Comparison of ENCODE assay signal across 9 mouse cellular contexts in genomic region chr7:29521841-29522575, GRCm38 (mm10). TPM values are rescaled to one million over a fixed set of nuclear protein-coding genes. Genes with fewer than 3 reads are reported as not detected.
A peak's percentile ranks its signal among the peaks of the same experiment; 100 is the strongest.
DNase-seq lines count a peak whose midpoint lies in the region; ATAC-seq lines count a peak whose summit lies in the region.
"Had no signal": no experiment of that assay in that cellular context is flagged by ENCODE, and none has a peak within 500 bp of the region (broad histone marks: within the 10 kb centered on the region; RNA-seq: fewer than 3 reads in every experiment).

No protein-coding gene starts in this region.

- peak; percentile 70 for DNase-seq in forebrain, embryonic 10.5 days (ENCODE audit: extremely low spot score, low spot score)
- peak; percentile 89 for DNase-seq in adrenal gland, postnatal 14 days
- peak; percentile 82 for DNase-seq in embryonic facial prominence, embryonic 11.5 days (ENCODE audit: low spot score)
- peak; percentile 89 for DNase-seq in heart, postnatal 4 days
- DNase-seq in left cerebral cortex, postnatal 10 days (ENCODE audit: extremely low spot score in 1 of 2, low spot score in 2 of 2): peak; percentile 82 to 87
- DNase-seq in neural tube, embryonic 11.5 days (ENCODE audit: low spot score): peak; percentile 81
- DNase-seq in testis, postnatal 10 days (ENCODE audit: low spot score): peak; percentile 90

- H3K4me3 ChIP-seq in forebrain, embryonic 10.5 days: no peak overlapping the region
- no peak overlapping the region for H3K4me3 ChIP-seq in forebrain, embryonic 15.5 days
- no peak overlapping the region for H3K4me3 ChIP-seq in embryonic facial prominence, embryonic 11.5 days (ENCODE audit: low read depth, low read length)
- no peak overlapping the region for H3K4me3 ChIP-seq in neural tube, embryonic 11.5 days (ENCODE audit: low read depth, low read length)
- H3K4me3 ChIP-seq: midbrain, embryonic 12.5 days had no signal

- 57% methylated on average over 5 of the region's 5 CpGs for WGBS in forebrain, embryonic 10.5 days
- 59% methylated on average over 5 of the region's 5 CpGs for WGBS in forebrain, embryonic 15.5 days
- 63% methylated on average over 5 of the region's 5 CpGs for WGBS in embryonic facial prominence, embryonic 11.5 days
- WGBS in neural tube, embryonic 11.5 days: 64% methylated on average over 5 of the region's 5 CpGs

- no peaks in the 10 kb centered on the region for H3K9me3 ChIP-seq in forebrain, embryonic 10.5 days
- no peaks in the 10 kb centered on the region for H3K9me3 ChIP-seq in forebrain, embryonic 15.5 days
- H3K9me3 ChIP-seq in embryonic facial prominence, embryonic 11.5 days (replicated peaks; ENCODE audit: control insufficient read depth, low read length): no peaks in the 10 kb centered on the region
- H3K9me3 ChIP-seq in neural tube, embryonic 11.5 days (ENCODE audit: control insufficient read depth, low read length): no peaks in the 10 kb centered on the region
- H3K9me3 ChIP-seq: midbrain, embryonic 12.5 days had no signal

- H3K4me1 ChIP-seq in forebrain, embryonic 10.5 days: peaks cover 17% of the 10 kb centered on the region
- H3K4me1 ChIP-seq in forebrain, embryonic 15.5 days: peaks cover 14% of the 10 kb centered on the region
- no peaks in the 10 kb centered on the region for H3K4me1 ChIP-seq in embryonic facial prominence, embryonic 11.5 days (ENCODE audit: control insufficient read depth, insufficient read depth, low read length)
- peaks cover 7% of the 10 kb centered on the region for H3K4me1 ChIP-seq in neural tube, embryonic 11.5 days (ENCODE audit: control insufficient read depth, insufficient read depth, low read length)

- no peak overlapping the region for H3K9ac ChIP-seq in forebrain, embryonic 15.5 days (replicated peaks)
- H3K9ac ChIP-seq in embryonic facial prominence, embryonic 11.5 days (replicated peaks; ENCODE audit: low read length): no peak overlapping the region
- H3K9ac ChIP-seq in neural tube, embryonic 11.5 days (ENCODE audit: low read length): no peak overlapping the region
- H3K9ac ChIP-seq: midbrain, embryonic 12.5 days had no signal

- intact Hi-C loops in left cerebral cortex, postnatal 10 days (cut with DNase I): loop anchor here (5.0 to 10.0 kb wide), 2 partner anchors 215 to 467 kb away; no protein-coding TSS in a partner anchor

- H3K36me3 ChIP-seq in forebrain, embryonic 10.5 days (replicated peaks): no peaks in the 10 kb centered on the region
- H3K36me3 ChIP-seq in forebrain, embryonic 15.5 days: no peaks in the 10 kb centered on the region
- H3K36me3 ChIP-seq in embryonic facial prominence, embryonic 11.5 days (replicated peaks; ENCODE audit: control insufficient read depth, insufficient read depth, low read depth, low read length): no peaks in the 10 kb centered on the region
- H3K36me3 ChIP-seq in neural tube, embryonic 11.5 days (ENCODE audit: control insufficient read depth, insufficient read depth, low read length): no peaks in the 10 kb centered on the region
- H3K36me3 ChIP-seq: midbrain, embryonic 12.5 days had no signal

- H3K27me3 ChIP-seq in forebrain, embryonic 10.5 days (ENCODE audit: poor library complexity, severe bottlenecking): peaks cover 5% of the 10 kb centered on the region; the same call in 1 of the 2 replicates
- no peaks in the 10 kb centered on the region for H3K27me3 ChIP-seq in forebrain, embryonic 15.5 days
- no peaks in the 10 kb centered on the region for H3K27me3 ChIP-seq in embryonic facial prominence, embryonic 11.5 days (ENCODE audit: control insufficient read depth, insufficient read depth, low read length)
- no peaks in the 10 kb centered on the region for H3K27me3 ChIP-seq in neural tube, embryonic 11.5 days (ENCODE audit: control insufficient read depth, insufficient read depth, low read length)

- no peak for ATAC-seq in forebrain, embryonic 15.5 days (replicated peaks)
- ATAC-seq in embryonic facial prominence, embryonic 11.5 days (replicated peaks; ENCODE audit: insufficient number of reproducible peaks, low FRiP score, low TSS enrichment, low read depth): no peak
- no peak for ATAC-seq in neural tube, embryonic 11.5 days (ENCODE audit: insufficient read depth, low FRiP score, low TSS enrichment)

- no peak overlapping the region for H3K27ac ChIP-seq in forebrain, embryonic 10.5 days
- H3K27ac ChIP-seq in forebrain, embryonic 15.5 days (replicated peaks): no peak overlapping the region
- no peak overlapping the region for H3K27ac ChIP-seq in embryonic facial prominence, embryonic 11.5 days (replicated peaks; ENCODE audit: low read depth, low read length)
- H3K27ac ChIP-seq in neural tube, embryonic 11.5 days (ENCODE audit: low read depth, low read length): no peak overlapping the region
- H3K27ac ChIP-seq: midbrain, embryonic 12.5 days had no signal

- H3K4me2 ChIP-seq in forebrain, embryonic 15.5 days (replicated peaks): no peak overlapping the region
- no peak overlapping the region for H3K4me2 ChIP-seq in embryonic facial prominence, embryonic 11.5 days (ENCODE audit: low read depth, low read length)
- no peak overlapping the region for H3K4me2 ChIP-seq in neural tube, embryonic 11.5 days (ENCODE audit: low read depth)
- H3K4me2 ChIP-seq: midbrain, embryonic 12.5 days had no signal

RNA-seq across cellular contexts. Expression of gene Sipa1l3, which starts 3.6 kb away (rescaled TPM):
- 9.3 and 12.4 TPM in 2 replicates for polyA plus RNA-seq in forebrain, embryonic 10.5 days (2016; fragmentation: Nextera tagmentation; extraction: Ambion mirVana)
- polyA plus RNA-seq in forebrain, embryonic 15.5 days (2015; fragmentation: Nextera tagmentation; extraction: Ambion mirVana): 15.0 and 16.5 TPM in 2 replicates
- 29.2 and 30.5 TPM in 2 replicates for total RNA-seq in adrenal gland, postnatal 14 days (2021)
- polyA plus RNA-seq in embryonic facial prominence, embryonic 11.5 days (2014; fragmentation: Nextera tagmentation; extraction: Ambion mirVana): 4.5 and 6.8 TPM in 2 replicates
- 10 to 100 TPM; 13.8 to 17.7 TPM for total RNA-seq in heart, postnatal 4 days (2021)
- total RNA-seq in left cerebral cortex, postnatal 10 days (2021): 10 to 100 TPM; 50.4 to 53.7 TPM
- polyA plus RNA-seq in neural tube, embryonic 11.5 days (2014; fragmentation: Nextera tagmentation; extraction: Ambion mirVana): 10.3 and 11.9 TPM in 2 replicates
